Mouse (Mus musculus) ES-E14 (cell line): ENCODE data around the gene Myd88. TPM values are rescaled to one million over a fixed set of nuclear protein-coding genes. Genes with fewer than 3 reads are reported as not detected.

Source experiments
- DNase-seq: peaks from one replicate; pipeline ENCODE4 v3.0.0-alpha.2; 2013; ENCODE audit warnings: low read depth, low spot score
- H3K27ac ChIP-seq: 2 replicates; pipeline ENCODE4 v1.5.1; 2012; ENCODE audit warnings: low read depth, mild to moderate bottlenecking, low read length, moderate library complexity, mixed read lengths; ENCODE audit not compliant: poor library complexity, insufficient read depth, severe bottlenecking
- H3K36me3 ChIP-seq: 2 replicates; pipeline ENCODE4 v1.6.1; 2012; ENCODE audit warnings: mild to moderate bottlenecking, low read length, moderate library complexity, mixed read lengths; ENCODE audit not compliant: control insufficient read depth, poor library complexity, insufficient read depth, severe bottlenecking
- H3K4me1 ChIP-seq, 2 experiments: fragments of 150-350 bp in 1 of 2; sonication (generic) in 1 of 2; 2 replicates each; pipeline ENCODE4 v1.6.1; 2012; ENCODE audit warnings: low read length in 2 of 2, mild to moderate bottlenecking in 1 of 2, mixed read lengths in 1 of 2; ENCODE audit not compliant: control insufficient read depth in 2 of 2, insufficient read depth in 2 of 2, poor library complexity in 1 of 2
- H3K4me3 ChIP-seq, 2 experiments: fragments of 150-350 bp in 1 of 2; sonication (generic) in 1 of 2; 2 replicates each; pipeline ENCODE4 v1.5.1; 2012; ENCODE audit warnings: low read length in 2 of 2, low read depth in 1 of 2, mild to moderate bottlenecking in 1 of 2, mixed read lengths in 1 of 2; ENCODE audit not compliant: insufficient read depth in 1 of 2, poor library complexity in 1 of 2, severe bottlenecking in 1 of 2
- H3K9ac ChIP-seq: 2 replicates; pipeline ENCODE4 v1.6.1; 2012; ENCODE audit warnings: low read depth, mild to moderate bottlenecking, low read length, mixed read lengths; ENCODE audit not compliant: poor library complexity, insufficient read depth, severe bottlenecking
- H3K9me3 ChIP-seq: fragments of 150-350 bp; sonication (generic); 2 replicates; pipeline ENCODE4 v1.6.1; 2012; ENCODE audit warnings: low read depth, mild to moderate bottlenecking, low read length; ENCODE audit not compliant: control insufficient read depth, insufficient read depth
- CHD2 ChIP-seq: IDR thresholded peaks from 2 replicates; pipeline ENCODE4 v1.6.1; 2014; ENCODE audit warnings: mild to moderate bottlenecking, low read depth, low read length, inconsistent platforms
- HCFC1 ChIP-seq: IDR thresholded peaks from 2 replicates; pipeline ENCODE4 v1.6.1; 2012; ENCODE audit warnings: low read length, inconsistent platforms, borderline replicate concordance; ENCODE audit not compliant: insufficient read depth
- MAFK ChIP-seq: IDR thresholded peaks from 2 replicates; pipeline ENCODE4 v1.6.1; 2014; ENCODE audit warnings: mild to moderate bottlenecking, low read depth, low read length, inconsistent platforms; ENCODE audit not compliant: insufficient read depth
- ZC3H11A ChIP-seq: IDR thresholded peaks from 2 replicates; pipeline ENCODE4 v1.6.1; 2012; ENCODE audit warnings: low read depth, mild to moderate bottlenecking, inconsistent platforms, low read length, borderline replicate concordance
- ZNF384 ChIP-seq: IDR thresholded peaks from 2 replicates; pipeline ENCODE4 v1.6.1; 2012; ENCODE audit warnings: low read depth, low read length, inconsistent platforms
- in situ Hi-C, 2 experiments: fragments of 600-800 bp; cut with MboI; formaldehyde crosslinking; loops; one replicate each; pipeline ENCODE4 v1.15.1; 2025; ENCODE audit warnings: low sequenced_read_pairs in 2 of 2, inconsistent platforms in 1 of 2; ENCODE audit not compliant: unreplicated experiment in 2 of 2
- total RNA-seq: library from RNA; depleted of rRNA; stranded (reverse); fragments of 300-350 nt; gene quantifications from 2 replicates; pipeline ENCODE4 v1.2.3, GENCODE M21; 2012

Myd88 gene
- total RNA-seq, 1 experiment: 5.4 TPM

- Histone ChIP-seq H3K4me3 (no peak overlapping the region), H3K4me1 (no peaks in the 10 kb centered on the region), H3K36me3 (peaks cover 16% of the 10 kb centered on the region), H3K9ac (no peak overlapping the region), H3K9me3 (no peaks in the 10 kb centered on the region), H3K27ac (no peak overlapping the region)
- no peak for DNase-seq
- in situ Hi-C loops: no loop called here
- TF ChIP-seq CHD2: no peak
- TF ChIP-seq ZC3H11A: no peak
- TF ChIP-seq ZNF384: no peak
- no peak for TF ChIP-seq MAFK
- no peak for TF ChIP-seq HCFC1
Observed at GRCm38 (mm10) chr9:119368367-119368766, 27.2 kb upstream of the Myd88 start.

GRCm38 (mm10) chr9:119365284-119365683 is 24.1 kb upstream of the Myd88 start, which contains the start of gene Slc22a14:
Slc22a14 (minus strand) TSS chr9:119365553.
- no peaks in the 10 kb centered on the region for H3K9me3 ChIP-seq
- no peak within 1 kb of the TSS for H3K4me3 ChIP-seq
- in situ Hi-C loops: no loop called here
- TF ChIP-seq CHD2 (no peak), ZNF384 (no peak), MAFK (no peak), ZC3H11A (no peak), HCFC1 (no peak)
- H3K9ac ChIP-seq: no peak within 1 kb of the TSS
- peaks cover 29% of the 10 kb centered on the region for H3K36me3 ChIP-seq
- 0 out of 4 replicates have a peak, but pooled peaks cover 0 to 2% of the 10 kb centered on the region in 2 experiments for H3K4me1 ChIP-seq
- H3K27ac ChIP-seq: no peak within 1 kb of the TSS
- no peak for DNase-seq

- DNase-seq: no peak
- in situ Hi-C loops: no loop called here
- Histone ChIP-seq H3K9me3 (no peaks in the 10 kb centered on the region), H3K4me1 (0 out of 4 replicates have a peak, but pooled peaks cover 0 to 2% of the 10 kb centered on the region in 2 experiments), H3K4me3 (no peak overlapping the region), H3K9ac (no peak overlapping the region), H3K36me3 (peaks cover 22% of the 10 kb centered on the region), H3K27ac (no peak overlapping the region)
- no peak for TF ChIP-seq CHD2
- TF ChIP-seq MAFK: no peak
- TF ChIP-seq HCFC1: no peak
- no peak for TF ChIP-seq ZC3H11A
- TF ChIP-seq ZNF384: no peak
Observed at GRCm38 (mm10) chr9:119363229-119363628, 22.0 kb upstream of the Myd88 start.

GRCm38 (mm10) chr9:119361416-119361815 is 20.2 kb upstream of the Myd88 start:
- Histone ChIP-seq H3K27ac (no peak overlapping the region), H3K9me3 (no peaks in the 10 kb centered on the region), H3K9ac (no peak overlapping the region), H3K4me1 (0 out of 4 replicates have a peak, but pooled peaks cover 0 to 2% of the 10 kb centered on the region in 2 experiments), H3K4me3 (no peak overlapping the region), H3K36me3 (peaks cover 15% of the 10 kb centered on the region)
- TF ChIP-seq ZNF384: no peak
- no peak for TF ChIP-seq ZC3H11A
- TF ChIP-seq MAFK: no peak
- no peak for TF ChIP-seq CHD2
- TF ChIP-seq HCFC1: no peak
- in situ Hi-C loops: no loop called here
- DNase-seq: no peak

- Histone ChIP-seq H3K4me1 (0 out of 4 replicates have a peak, but pooled peaks cover 0 to 2% of the 10 kb centered on the region in 2 experiments), H3K27ac (no peak overlapping the region), H3K4me3 (peak overlapping the region; percentile 75 to 81), H3K36me3 (peaks cover 14% of the 10 kb centered on the region), H3K9me3 (no peaks in the 10 kb centered on the region), H3K9ac (peak overlapping the region; percentile 41; the same call in 1 of the 2 replicates)
- DNase-seq: no peak
- no peak for TF ChIP-seq ZC3H11A
- TF ChIP-seq MAFK: no peak
- TF ChIP-seq ZNF384: no peak
- no peak for TF ChIP-seq HCFC1
- TF ChIP-seq CHD2: no peak
- in situ Hi-C loops: no loop called here
Observed at GRCm38 (mm10) chr9:119358058-119358429, 16.8 kb upstream of the Myd88 start.
